Mouse (Mus musculus) forebrain, embryonic 16.5 days (tissue): ENCODE data around the gene Mpdz. TPM values are rescaled to one million over a fixed set of nuclear protein-coding genes. Genes with fewer than 3 reads are reported as not detected.

ENCODE experiments used
- ATAC-seq: fragments of 200-750 bp; cut with Nextera tagmentation; 2 replicates; pipeline ENCODE4 v1.8.0; 2017; ENCODE audit warnings: mild to moderate bottlenecking, moderate library complexity
- H3K27ac ChIP-seq: fragments of 300-500 bp; sonication (generic); 2 replicates; pipeline ENCODE4 v1.5.1; 2014; ENCODE audit warnings: low read length, control low read depth
- H3K27me3 ChIP-seq: fragments of 300-500 bp; sonication (generic); replicated peaks from 2 replicates; pipeline ENCODE4 v1.6.1; 2014; ENCODE audit warnings: low read length; ENCODE audit not compliant: control insufficient read depth, insufficient read depth
- H3K36me3 ChIP-seq: fragments of 300-500 bp; sonication (generic); 2 replicates; pipeline ENCODE4 v1.6.1; 2014; ENCODE audit not compliant: control insufficient read depth, insufficient read depth
- H3K4me1 ChIP-seq: fragments of 300-500 bp; sonication (generic); replicated peaks from 2 replicates; pipeline ENCODE4 v1.6.1; 2014; ENCODE audit warnings: low read length; ENCODE audit not compliant: control insufficient read depth, insufficient read depth
- H3K4me2 ChIP-seq: fragments of 300-500 bp; sonication (generic); 2 replicates; pipeline ENCODE4 v1.6.1; 2014; ENCODE audit warnings: mild to moderate bottlenecking, low read length, control low read depth
- H3K4me3 ChIP-seq: fragments of 300-500 bp; sonication (generic); replicated peaks from 2 replicates; pipeline ENCODE4 v1.5.1; 2014; ENCODE audit warnings: mild to moderate bottlenecking, low read length, control low read depth
- H3K9ac ChIP-seq: fragments of 300-500 bp; sonication (generic); replicated peaks from 2 replicates; pipeline ENCODE4 v1.6.1; 2014; ENCODE audit warnings: low read depth, low read length, control low read depth
- H3K9me3 ChIP-seq: fragments of 300-500 bp; sonication (generic); 2 replicates; pipeline ENCODE4 v1.6.1; 2016; ENCODE audit warnings: low read length; ENCODE audit not compliant: control insufficient read depth
- WGBS: fragments of 180-500 bp; shearing (Covaris S2); extraction: QIAGEN DNeasy Blood & Tissue Kit; methylation state at CpG from one replicate; pipeline ENCODE4 v1.1.7; 2014; 5-methylcytosine and 5-hydroxymethylcytosine counted together
- polyA plus RNA-seq: library from polyadenylated mRNA; unstranded; fragments of >200 nt; fragmentation: Nextera tagmentation; extraction: Ambion mirVana; gene quantifications from 2 replicates; pipeline ENCODE4 v1.2.1, GENCODE M21; 2015

Mpdz gene
- polyA plus RNA-seq, 1 experiment from 2014 or later: 21.6 TPM

DNA sequence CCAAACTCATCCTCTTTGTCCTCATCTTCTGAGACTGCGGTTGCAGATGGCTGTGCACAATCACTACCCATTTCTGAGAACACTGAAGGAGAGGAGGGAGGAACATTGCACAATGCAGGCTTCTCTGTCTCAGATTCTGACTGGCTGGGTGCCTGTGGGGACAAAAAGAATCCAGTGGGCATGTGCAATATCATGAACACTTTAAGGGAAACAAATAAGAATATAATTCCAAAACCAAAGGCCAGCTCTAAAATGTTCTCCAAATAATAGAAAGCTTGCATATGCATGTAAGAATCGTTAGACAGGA is 132.5 kb downstream of the Mpdz start:
- no peak overlapping the region for H3K4me3 ChIP-seq
- H3K27ac ChIP-seq: no peak overlapping the region; the same call in 1 of the 2 replicates
- H3K27me3 ChIP-seq: no peaks in the 10 kb centered on the region
- no peak for ATAC-seq
- H3K4me1 ChIP-seq: peaks cover 4% of the 10 kb centered on the region
- H3K4me2 ChIP-seq: no peak overlapping the region
- H3K36me3 ChIP-seq: no peaks in the 10 kb centered on the region
- WGBS: 46% methylated on average over 2 of the region's 2 CpGs
- no peaks in the 10 kb centered on the region for H3K9me3 ChIP-seq
- H3K9ac ChIP-seq: no peak overlapping the region

GRCm38 (mm10) chr4:81309473-81310167 is 133.0 kb downstream of the Mpdz start:
- H3K4me2 ChIP-seq: no peak overlapping the region
- H3K27ac ChIP-seq: no peak overlapping the region; the same call in 1 of the 2 replicates
- no peaks in the 10 kb centered on the region for H3K36me3 ChIP-seq
- H3K9me3 ChIP-seq: no peaks in the 10 kb centered on the region
- WGBS: 65% methylated on average over 12 of the region's 12 CpGs
- H3K27me3 ChIP-seq: no peaks in the 10 kb centered on the region
- H3K9ac ChIP-seq: no peak overlapping the region
- H3K4me1 ChIP-seq: peaks cover 1% of the 10 kb centered on the region
- no peak overlapping the region for H3K4me3 ChIP-seq
- no peak for ATAC-seq

- WGBS: 95% methylated on average over 10 of the region's 10 CpGs
- Histone ChIP-seq H3K27ac (no peak overlapping the region), H3K36me3 (no peaks in the 10 kb centered on the region; the same call in 1 of the 2 replicates), H3K9me3 (no peaks in the 10 kb centered on the region), H3K4me3 (no peak overlapping the region), H3K27me3 (no peaks in the 10 kb centered on the region), H3K4me1 (no peaks in the 10 kb centered on the region; the same call in 1 of the 2 replicates), H3K9ac (no peak overlapping the region), H3K4me2 (no peak overlapping the region)
- no peak for ATAC-seq
Observed at GRCm38 (mm10) chr4:81307596-81308265, 134.9 kb downstream of the Mpdz start.

DNA sequence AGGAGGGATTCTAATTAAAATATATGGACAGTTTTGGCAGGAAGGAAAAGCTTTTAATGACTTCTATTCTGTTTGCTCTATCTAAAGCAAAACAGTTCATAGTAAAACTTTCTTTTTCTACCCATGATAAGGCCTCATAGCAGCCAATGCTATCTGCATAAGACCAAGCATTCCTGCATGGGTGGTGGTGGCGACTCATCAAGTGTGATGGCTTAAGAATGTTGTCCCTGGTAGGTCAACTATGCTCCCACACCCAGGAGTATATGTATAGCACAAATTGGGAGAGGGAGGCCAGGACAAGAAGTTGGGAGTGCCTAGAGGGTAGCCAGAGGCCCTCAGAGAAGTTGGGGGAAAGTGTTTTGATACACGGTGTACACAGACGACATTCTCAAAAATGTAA is 140.6 kb downstream of the Mpdz start:
- no peak for ATAC-seq
- Histone ChIP-seq H3K9me3 (no peaks in the 10 kb centered on the region), H3K4me1 (no peaks in the 10 kb centered on the region), H3K27me3 (no peaks in the 10 kb centered on the region), H3K4me3 (no peak overlapping the region), H3K4me2 (no peak overlapping the region), H3K36me3 (no peaks in the 10 kb centered on the region; the same call in 1 of the 2 replicates), H3K9ac (no peak overlapping the region), H3K27ac (no peak overlapping the region)
- WGBS: 89% methylated on average over 3 of the region's 3 CpGs

- Histone ChIP-seq H3K36me3 (peaks cover 2% of the 10 kb centered on the region; the same call in 1 of the 2 replicates), H3K9ac (no peak overlapping the region), H3K27ac (no peak overlapping the region), H3K9me3 (no peaks in the 10 kb centered on the region), H3K4me1 (no peaks in the 10 kb centered on the region), H3K27me3 (no peaks in the 10 kb centered on the region), H3K4me2 (no peak overlapping the region), H3K4me3 (no peak overlapping the region)
- WGBS: 90% methylated on average over 4 of the region's 4 CpGs
- ATAC-seq: no peak
Observed at GRCm38 (mm10) chr4:81298384-81298783, 144.2 kb downstream of the Mpdz start.

GRCm38 (mm10) chr4:81293309-81293708 is 149.3 kb downstream of the Mpdz start:
- no peak for ATAC-seq
- no peak overlapping the region for H3K4me3 ChIP-seq

GRCm38 (mm10) chr4:81285564-81285963 is 157.1 kb downstream of the Mpdz start:
- Histone ChIP-seq H3K9me3 (no peaks in the 10 kb centered on the region), H3K27me3 (no peaks in the 10 kb centered on the region), H3K4me1 (no peaks in the 10 kb centered on the region), H3K9ac (no peak overlapping the region), H3K27ac (no peak overlapping the region), H3K4me3 (no peak overlapping the region), H3K4me2 (no peak overlapping the region), H3K36me3 (peaks cover 8% of the 10 kb centered on the region; the same call in 1 of the 2 replicates)
- ATAC-seq: no peak
- WGBS: 77% methylated on average over 4 of the region's 4 CpGs

More at GRCm38 (mm10) chr4:81293309-81293708, 149.3 kb downstream of the Mpdz start:
- Histone ChIP-seq H3K9ac (no peak overlapping the region), H3K9me3 (no peaks in the 10 kb centered on the region), H3K27me3 (no peaks in the 10 kb centered on the region), H3K4me1 (no peaks in the 10 kb centered on the region), H3K4me2 (no peak overlapping the region), H3K27ac (no peak overlapping the region), H3K36me3 (0 out of 2 replicates have a peak, but pooled peaks cover 6% of the 10 kb centered on the region)

DNA sequence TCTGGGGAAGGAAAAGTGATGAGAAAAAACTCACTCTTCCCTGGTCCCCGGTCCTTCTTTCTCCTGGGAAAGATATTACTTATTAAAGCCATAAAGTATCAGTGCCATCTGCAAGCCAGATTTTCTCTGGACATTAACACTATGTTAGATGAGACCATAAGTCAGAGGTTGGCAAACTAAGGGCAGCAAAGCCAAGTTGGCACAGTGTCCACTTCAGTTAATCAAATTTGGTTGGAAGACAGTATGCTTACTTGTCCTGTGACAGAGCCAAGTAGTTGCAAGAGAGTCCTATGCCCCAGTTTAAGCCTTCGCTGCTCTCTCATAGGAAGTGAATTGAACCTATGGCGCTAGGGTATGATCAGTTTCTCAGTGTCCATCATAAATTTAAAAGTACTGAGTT is 159.0 kb downstream of the Mpdz start:
- ATAC-seq: no peak
- Histone ChIP-seq H3K4me3 (no peak overlapping the region), H3K27me3 (no peaks in the 10 kb centered on the region), H3K4me2 (no peak overlapping the region), H3K9ac (no peak overlapping the region), H3K27ac (no peak overlapping the region), H3K4me1 (peaks cover 6% of the 10 kb centered on the region; the same call in 1 of the 2 replicates), H3K9me3 (no peaks in the 10 kb centered on the region), H3K36me3 (peaks cover 4% of the 10 kb centered on the region; the same call in 1 of the 2 replicates)
- WGBS: 97% methylated on average over 3 of the region's 3 CpGs

DNA sequence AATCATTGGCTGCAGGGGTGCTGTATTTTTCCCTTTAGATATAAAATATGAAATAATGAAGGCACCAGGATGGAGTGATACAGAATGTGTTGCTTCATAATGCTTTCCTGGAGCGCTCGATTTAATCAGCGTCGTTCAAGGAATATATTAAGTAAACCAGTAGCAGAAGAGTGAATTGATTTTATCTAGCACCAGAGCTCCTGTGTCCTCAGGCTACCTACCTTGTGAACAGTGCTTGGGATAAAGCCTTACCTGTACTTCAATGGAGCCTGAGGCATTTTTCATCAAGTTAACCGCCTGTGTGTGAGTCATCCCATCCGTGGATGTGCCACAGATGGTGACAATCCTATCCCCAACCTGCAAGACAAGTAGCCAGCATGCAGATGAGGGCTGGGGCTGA is 159.5 kb downstream of the Mpdz start:
- 90% methylated on average over 6 of the region's 6 CpGs for WGBS

More for the DNA sequence above, 159.5 kb downstream of the Mpdz start:
- Histone ChIP-seq H3K9me3 (no peaks in the 10 kb centered on the region), H3K27ac (no peak overlapping the region), H3K4me3 (no peak overlapping the region), H3K27me3 (no peaks in the 10 kb centered on the region), H3K9ac (no peak overlapping the region), H3K36me3 (peaks cover 4% of the 10 kb centered on the region; the same call in 1 of the 2 replicates), H3K4me1 (peaks cover 8% of the 10 kb centered on the region), H3K4me2 (no peak overlapping the region)
- ATAC-seq: no peak
